Mouse (Mus musculus) fat pad, adult 2 months (tissue): ENCODE results near the gene Cend1.
"Not testable (repeated sequence)": the region's sequence is repeated elsewhere in the genome, so short reads cannot be mapped to it uniquely, and the experiment has no call there.

Source experiments
- DNase-seq: peaks from one replicate; pipeline ENCODE4 v3.0.0-alpha.2; 2011; ENCODE audit warnings: low read depth, low spot score; ENCODE audit errors: extremely low read depth

Gene Cend1

GRCm38 (mm10) chr7:141465388-141466044 is 36.2 kb upstream of the Cend1 start:
- DNase-seq: no peak

DNA sequence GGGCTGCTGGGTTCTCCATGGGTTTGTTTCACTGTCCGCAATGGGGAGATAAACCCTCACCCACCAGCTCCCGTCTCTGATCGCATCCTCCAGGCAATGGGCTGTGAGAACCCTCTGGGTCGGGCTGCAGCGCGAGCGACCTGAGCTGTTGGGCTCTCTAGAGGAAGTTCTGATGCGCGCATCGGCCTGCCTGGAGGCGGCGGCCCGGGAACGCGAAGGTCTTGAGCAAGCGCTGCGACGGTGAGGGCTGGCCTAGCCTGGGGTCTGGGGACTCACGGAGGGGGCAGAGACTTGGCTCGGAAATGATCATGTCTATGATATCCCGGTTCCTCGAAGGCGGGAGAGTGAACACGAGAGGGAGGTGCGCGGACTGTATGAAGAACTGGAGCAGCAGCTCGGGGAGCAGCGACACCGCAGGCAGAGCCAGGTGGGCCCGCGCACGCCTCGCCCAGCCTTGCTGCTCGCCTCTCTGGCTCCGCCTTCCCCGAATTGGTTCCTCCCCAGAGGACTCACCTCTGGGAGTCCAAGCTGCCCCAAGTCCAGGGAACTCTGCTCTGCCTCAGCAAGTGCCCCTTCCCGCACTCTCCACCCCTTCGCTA is 35.4 kb upstream of the Cend1 start:
- no peak for DNase-seq

DNA sequence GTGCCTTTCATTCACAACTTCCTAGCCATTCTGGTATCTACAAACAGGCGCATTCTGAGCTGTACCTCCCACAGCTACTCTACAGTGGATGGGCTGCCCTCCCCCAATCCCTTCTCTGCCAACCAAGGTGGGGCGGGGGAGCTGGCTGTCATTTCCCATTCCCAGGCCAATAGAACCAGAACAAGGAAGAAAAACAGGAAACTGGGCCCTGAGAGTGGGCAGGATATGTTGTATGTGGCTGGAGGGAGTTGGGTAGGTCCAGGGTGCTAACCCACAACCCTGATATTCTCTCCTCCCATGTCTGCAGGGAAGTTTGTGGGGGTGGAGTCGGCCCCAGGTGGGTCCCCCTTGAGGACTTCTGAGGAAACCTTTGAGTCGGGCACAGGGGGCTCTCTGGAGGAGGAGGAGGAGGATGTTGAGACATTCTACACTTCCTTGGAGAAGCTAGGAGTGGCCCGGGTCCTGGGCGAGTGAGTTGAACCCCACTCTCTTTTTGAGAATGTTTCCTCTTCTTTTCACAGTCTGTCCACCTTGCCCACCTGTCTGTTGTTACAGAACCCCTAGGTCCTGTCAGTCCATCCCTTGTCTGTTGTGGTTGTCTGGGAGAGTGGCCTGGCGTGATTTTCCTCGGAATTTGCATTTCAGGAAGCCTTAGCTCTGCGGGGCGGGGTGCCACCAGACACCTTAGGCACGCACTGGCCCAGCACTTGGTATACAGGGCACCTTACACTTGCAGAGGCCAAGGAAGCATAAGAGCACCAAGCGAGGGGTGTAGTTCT is 34.7 kb upstream of the Cend1 start:
- no peak for DNase-seq

DNA sequence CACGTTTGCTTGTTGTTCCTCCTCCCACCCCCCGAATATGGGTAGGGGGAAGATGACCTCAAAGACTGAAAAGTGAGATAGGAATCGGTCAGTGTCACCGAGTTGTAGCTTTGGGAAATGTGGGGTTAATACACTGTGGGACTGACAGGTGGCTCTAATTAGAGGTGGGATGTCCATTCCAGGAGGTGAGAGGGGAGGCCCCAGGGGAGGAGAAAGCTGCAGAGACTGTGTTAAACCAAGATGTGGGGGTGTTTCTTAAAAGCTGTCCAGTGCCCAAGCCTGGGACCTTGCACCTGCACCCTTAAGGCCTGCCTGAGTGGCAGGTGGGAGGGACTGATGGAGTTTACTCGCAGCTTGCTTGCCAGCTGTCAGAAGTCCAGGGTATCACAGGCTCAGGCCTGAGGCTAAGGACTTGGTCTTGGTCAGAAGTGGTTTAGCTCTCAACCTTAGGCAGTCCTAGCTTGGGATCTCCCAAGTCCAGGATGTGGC is 33.1 kb upstream of the Cend1 start:
- DNase-seq: peak; percentile 89

GRCm38 (mm10) chr7:141461521-141462332 is 32.4 kb upstream of the Cend1 start:
- DNase-seq: no peak

- DNase-seq: peak; percentile 97
Measured at GRCm38 (mm10) chr7:141460391-141461113, 31.3 kb upstream of the Cend1 start, which contains the start of gene Cracr2b. Gene Cracr2b, plus strand, starts transcription at chr7:141461094.

DNA sequence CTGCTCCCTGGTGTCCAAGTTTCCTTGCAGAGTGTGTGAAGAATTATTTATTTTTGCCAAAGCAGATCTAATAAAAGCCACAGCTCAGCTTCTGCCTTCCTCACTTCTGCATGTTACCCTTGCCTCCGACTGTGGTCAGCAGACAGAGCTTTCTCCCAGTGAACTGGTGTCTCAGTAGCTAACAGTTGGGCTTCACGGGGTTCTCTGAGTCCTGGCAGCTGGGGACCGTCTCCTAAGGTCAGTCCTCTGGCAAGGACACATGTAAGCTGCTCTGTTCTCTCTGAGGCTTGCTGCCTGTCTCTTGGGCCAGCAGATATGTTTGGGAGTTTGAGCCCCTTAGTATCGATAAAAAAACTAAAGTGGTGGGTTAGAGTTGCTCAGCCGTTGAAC is 30.7 kb upstream of the Cend1 start:
- no peak for DNase-seq

GRCm38 (mm10) chr7:141459301-141459711 is 30.0 kb upstream of the Cend1 start:
- no peak for DNase-seq

DNA sequence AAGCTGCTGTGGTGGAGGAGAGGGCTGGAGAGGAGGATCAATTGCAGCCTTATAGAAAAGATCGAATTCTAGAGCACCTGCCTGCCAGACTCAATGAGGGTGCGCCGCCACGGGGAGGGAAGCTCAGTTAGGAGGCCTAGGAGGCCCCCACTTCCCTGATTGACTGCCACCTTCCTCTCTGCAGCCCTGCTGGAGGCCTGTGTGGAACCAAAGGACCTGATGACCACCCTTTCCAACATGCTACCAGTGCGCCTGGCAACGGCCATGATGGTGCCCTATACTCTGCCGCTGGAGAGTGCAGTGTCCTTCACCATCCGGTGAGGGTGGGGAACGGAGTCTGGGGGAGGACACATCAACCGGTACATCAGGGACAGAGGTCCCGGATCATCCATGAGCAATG is 29.4 kb upstream of the Cend1 start:
- DNase-seq: no peak

DNA sequence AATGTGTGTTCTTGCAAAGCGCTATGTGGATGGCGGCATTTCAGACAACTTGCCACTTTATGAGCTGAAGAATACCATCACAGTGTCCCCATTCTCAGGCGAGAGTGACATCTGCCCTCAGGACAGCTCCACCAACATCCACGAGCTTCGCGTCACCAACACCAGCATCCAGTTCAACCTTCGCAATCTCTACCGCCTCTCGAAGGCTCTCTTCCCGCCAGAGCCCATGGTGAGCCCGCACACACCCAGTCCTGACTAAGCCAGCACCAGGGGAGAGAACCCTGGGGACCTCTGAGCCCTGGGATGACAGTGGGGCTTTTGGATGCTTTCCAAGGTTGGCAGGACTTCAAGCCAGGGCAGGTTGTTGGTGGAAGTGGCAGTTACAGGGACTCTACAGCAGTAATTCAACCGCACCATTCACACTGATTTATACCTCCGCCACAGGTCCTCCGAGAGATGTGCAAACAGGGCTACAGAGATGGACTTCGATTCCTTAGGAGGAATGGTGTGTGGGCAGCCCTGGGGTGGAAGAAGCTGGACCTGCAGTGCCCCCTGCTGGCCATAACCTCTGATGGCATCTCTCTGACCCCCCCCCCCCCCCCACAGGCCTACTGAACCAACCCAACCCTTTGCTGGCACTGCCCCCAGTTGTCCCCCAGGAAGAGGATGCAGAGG is 28.8 kb upstream of the Cend1 start:
- DNase-seq: no peak

DNA sequence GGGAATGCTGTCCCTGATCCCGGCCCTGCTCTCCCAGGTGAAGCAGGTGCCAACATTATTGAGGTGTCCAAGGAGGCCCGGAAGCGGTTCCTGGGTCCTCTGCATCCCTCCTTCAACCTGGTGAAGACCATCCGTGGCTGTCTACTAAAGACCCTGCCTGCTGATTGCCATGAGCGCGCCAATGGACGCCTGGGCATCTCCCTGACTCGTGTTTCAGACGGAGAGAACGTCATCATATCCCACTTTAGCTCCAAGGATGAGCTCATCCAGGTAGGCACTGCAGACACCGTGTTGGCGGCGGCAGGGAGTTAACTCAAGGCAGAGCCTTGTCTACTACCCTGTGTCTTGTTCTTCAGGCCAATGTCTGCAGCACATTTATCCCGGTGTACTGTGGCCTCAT is 27.9 kb upstream of the Cend1 start:
- DNase-seq: no peak

DNA sequence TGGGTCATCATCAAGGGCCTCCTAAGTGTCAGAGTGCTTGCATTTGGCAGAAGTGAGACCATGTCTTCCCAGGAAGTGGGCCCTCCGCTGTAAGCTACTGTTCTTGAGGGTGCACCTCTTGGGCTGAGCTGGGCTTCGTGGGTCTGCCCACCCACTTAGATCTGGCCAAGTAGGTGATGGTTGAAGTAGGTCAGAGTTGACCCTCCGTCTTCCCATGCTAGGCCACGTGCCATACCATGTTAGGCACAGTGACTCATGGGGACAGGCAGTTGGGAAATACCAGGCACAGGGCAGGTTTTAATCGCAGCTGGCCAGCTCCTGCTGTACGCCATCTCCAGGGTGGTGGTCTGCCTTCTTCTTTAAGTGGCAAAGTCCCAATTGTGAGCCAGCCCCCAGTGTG is 27.4 kb upstream of the Cend1 start:
- DNase-seq: no peak

DNA sequence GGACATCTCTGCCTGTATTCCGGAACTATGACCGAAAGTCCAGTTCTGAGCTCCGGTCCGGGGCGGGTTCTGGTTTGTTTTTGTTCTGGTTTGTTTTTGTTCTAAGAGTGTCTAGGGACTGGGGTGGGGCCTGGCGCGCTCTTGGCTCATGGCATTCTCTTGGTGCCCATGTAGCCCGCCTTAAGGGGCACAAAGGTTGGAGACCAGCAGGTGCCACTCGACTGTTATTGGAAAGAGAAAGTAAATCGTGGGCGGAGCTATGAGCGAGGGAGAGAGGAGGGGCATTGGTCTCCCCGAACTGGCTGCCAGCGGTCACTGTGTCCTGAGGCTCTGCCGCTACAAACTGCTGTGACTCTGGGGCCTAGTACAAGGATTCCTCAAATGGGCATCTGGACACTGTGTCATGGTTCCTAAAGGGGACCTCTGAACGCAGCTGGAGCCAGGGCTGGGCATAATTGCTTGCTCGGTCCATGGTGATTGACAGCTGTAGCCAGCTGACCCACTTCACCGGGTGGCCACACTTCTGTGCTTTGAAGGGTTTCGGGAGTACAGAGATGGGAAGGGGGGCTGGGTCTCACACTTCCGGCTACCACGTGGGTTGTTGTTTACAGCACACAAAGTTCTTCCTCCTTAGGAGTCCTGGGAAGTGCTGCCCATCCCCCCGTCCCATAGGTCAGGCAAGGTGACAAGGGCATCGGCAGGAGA is 26.5 kb upstream of the Cend1 start:
- DNase-seq: no peak

DNA sequence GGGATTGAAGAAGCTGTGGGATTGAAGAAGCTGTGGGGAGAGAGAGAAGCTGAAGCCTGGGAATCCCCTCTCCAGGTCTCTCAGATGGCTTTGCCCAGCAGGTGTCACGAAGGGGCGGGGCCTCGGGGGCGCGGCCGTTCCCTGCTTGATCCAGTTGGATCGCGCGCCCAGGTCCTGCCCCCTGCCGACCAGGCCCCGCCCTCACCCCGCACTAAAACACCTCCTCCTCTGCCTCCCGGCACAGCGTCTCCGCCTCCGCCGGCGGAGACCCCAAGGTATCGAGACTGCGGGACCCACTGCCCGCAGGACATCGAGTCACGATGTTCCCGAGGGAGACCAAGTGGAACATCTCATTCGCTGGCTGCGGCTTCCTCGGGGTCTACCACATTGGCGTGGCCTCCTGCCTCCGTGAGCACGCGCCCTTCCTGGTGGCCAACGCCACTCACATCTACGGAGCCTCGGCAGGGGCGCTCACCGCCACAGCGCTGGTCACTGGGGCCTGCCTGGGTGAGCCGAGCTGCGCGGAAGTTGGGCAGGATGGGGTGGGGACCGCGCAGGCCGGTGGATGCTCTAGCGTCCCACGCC is 25.8 kb upstream of the Cend1 start, which contains the start of gene Pnpla2:
TSS of gene Pnpla2 (plus strand) at position 232 of the 585 bp plus-strand sequence.
- DNase-seq: no peak

DNA sequence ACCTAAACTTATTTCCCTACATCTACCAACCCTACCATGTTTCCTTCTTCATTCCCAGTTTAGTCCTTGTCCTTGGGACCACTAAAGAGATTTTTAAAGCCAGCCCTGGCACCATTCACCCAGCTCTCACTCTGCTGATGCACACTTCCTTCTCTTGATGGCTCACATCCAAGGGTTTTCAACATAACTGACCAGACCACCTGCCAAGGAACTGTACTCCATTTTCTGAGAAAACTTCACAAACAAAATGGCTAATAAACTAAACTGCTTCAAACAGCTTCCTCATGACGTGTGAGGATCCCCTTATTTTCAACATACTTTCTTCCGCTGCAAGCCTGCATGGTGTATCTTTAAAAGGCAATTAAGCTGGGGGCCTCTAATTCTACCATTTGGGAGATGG is 24.3 kb upstream of the Cend1 start:
- no peak for DNase-seq

GRCm38 (mm10) chr7:141451928-141452327 is 22.6 kb upstream of the Cend1 start:
- DNase-seq: no peak

- no peak for DNase-seq
Measured at GRCm38 (mm10) chr7:141447110-141447991, 18.1 kb upstream of the Cend1 start, which contains the start of gene Rplp2. Gene Rplp2, plus strand, starts transcription at chr7:141447370.

- not testable (repeated sequence) for DNase-seq
Measured at GRCm38 (mm10) chr7:141446374-141446773, 17.1 kb upstream of the Cend1 start.
